In the genomic region with DNA sequence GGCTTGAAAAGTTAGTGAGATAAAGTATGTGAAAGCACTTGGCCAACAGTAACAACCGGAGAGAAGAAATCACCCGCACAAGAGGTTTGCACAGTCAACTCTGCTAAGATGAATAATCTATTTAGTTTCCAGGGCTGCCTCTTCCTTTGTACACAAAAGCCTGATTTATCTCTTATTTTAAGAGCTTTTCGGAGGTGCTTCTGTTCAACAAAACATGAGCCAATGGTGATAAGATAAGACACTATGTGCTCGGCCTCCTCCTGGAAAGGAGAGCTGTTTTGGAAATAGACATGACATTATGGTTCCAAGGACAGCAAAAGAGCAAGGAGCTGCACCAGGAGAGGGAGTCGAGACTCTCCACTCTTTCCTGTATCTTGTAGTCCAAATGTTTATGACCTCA, we compare ENCODE assay signal across 29 mouse cellular contexts.
DNase-seq lines count a peak whose midpoint lies in the region; ATAC-seq and TF ChIP-seq lines count a peak whose summit lies in the region.
"Had no signal": no experiment of that assay in that cellular context is flagged by ENCODE, and none has a peak within 500 bp of the region (broad histone marks: within the 10 kb centered on the region; RNA-seq: fewer than 3 reads in every experiment).

No protein-coding gene starts in this region.

- peak; percentile 53; the same call in 1 of the 2 replicates for ATAC-seq in heart, embryonic 14.5 days (ENCODE audit: insufficient number of reproducible peaks, insufficient read depth, low FRiP score, low read depth)
- ATAC-seq: CD4-positive, CD25-positive, alpha-beta regulatory T cell, adult 4 months; forebrain, embryonic 14.5 days; intestine, postnatal 0 days had no signal

- H3K27me3 ChIP-seq in heart, embryonic 14.5 days (ENCODE audit: control insufficient read depth, insufficient read depth, low read length), result no peaks in the 10 kb centered on the region
- H3K27me3 ChIP-seq in MEL (ENCODE audit: control insufficient read depth in 1 of 2, insufficient read depth in 2 of 2, low read length in 2 of 2), result no peaks in the 10 kb centered on the region
- H3K27me3 ChIP-seq: limb, embryonic 12.5 days; liver, embryonic 13.5 days had no signal

- 5% methylated on average over 5 of the region's 5 CpGs for WGBS in heart, embryonic 14.5 days

- H3K4me2 ChIP-seq in heart, embryonic 14.5 days (ENCODE audit: low read length), result 0 out of 2 replicates have a peak overlapping the region, but pooled peaks have one; percentile 24
- H3K4me2 ChIP-seq: hindbrain, embryonic 14.5 days; limb, embryonic 12.5 days; liver, embryonic 13.5 days had no signal

- TF ChIP-seq POLR2A in MEL (IDR thresholded peaks at IDR 0.05; ENCODE audit: control insufficient read depth in 1 of 2, insufficient read depth in 1 of 2, low read depth in 1 of 2, low read length in 2 of 2, poor library complexity in 1 of 2), result no peak
- no peak for TF ChIP-seq POLR2A in embryonic fibroblast, embryonic 13.5 days (IDR thresholded peaks at IDR 0.05; ENCODE audit: low read depth, low read length)

- TF ChIP-seq EP300 in MEL (IDR thresholded peaks at IDR 0.05; ENCODE audit: low read depth in 1 of 2, low read length in 2 of 2), result peak; percentile 51 to 61; a peak in 3 of 4 replicates

- H3K36me3 ChIP-seq in heart, embryonic 14.5 days (ENCODE audit: control insufficient read depth, insufficient read depth, low read length), result 0 out of 2 replicates have a peak, but pooled peaks cover 7% of the 10 kb centered on the region
- peaks cover 0 to 17% of the 10 kb centered on the region in 2 experiments; a peak in 2 of 4 replicates for H3K36me3 ChIP-seq in MEL (ENCODE audit: control insufficient read depth in 1 of 2, insufficient read depth in 2 of 2, low read length in 2 of 2)

- peak overlapping the region; percentile 27 to 59; a peak in 3 of 4 replicates for H3K27ac ChIP-seq in heart, embryonic 14.5 days (replicated peaks in 1 of 2; ENCODE audit: control insufficient read depth in 1 of 2, insufficient read depth in 1 of 2, low read depth in 2 of 2, low read length in 2 of 2)
- H3K27ac ChIP-seq in MEL (ENCODE audit: control insufficient read depth, low read depth, low read length), result no peak overlapping the region
- peak overlapping the region; percentile 59; the same call in 1 of the 2 replicates for H3K27ac ChIP-seq in embryonic fibroblast, embryonic 13.5 days (ENCODE audit: insufficient read depth, low read length)
- H3K27ac ChIP-seq: gastrocnemius, adult 2 months; hindbrain, embryonic 14.5 days; limb, embryonic 12.5 days; liver, embryonic 13.5 days; stomach, postnatal 0 days had no signal

- H3K9me3 ChIP-seq in heart, embryonic 14.5 days (ENCODE audit: control insufficient read depth, low read length), result 0 out of 2 replicates have a peak, but pooled peaks cover 2% of the 10 kb centered on the region
- no peaks in the 10 kb centered on the region for H3K9me3 ChIP-seq in MEL (replicated peaks; ENCODE audit: insufficient read depth, low read length)
- H3K9me3 ChIP-seq: liver, embryonic 13.5 days had no signal

- no peak overlapping the region for H3K9ac ChIP-seq in heart, embryonic 14.5 days (ENCODE audit: low read length)
- no peak overlapping the region for H3K9ac ChIP-seq in MEL (ENCODE audit: control insufficient read depth, low read depth, low read length, poor library complexity, severe bottlenecking)
- H3K9ac ChIP-seq: hindbrain, embryonic 14.5 days; limb, embryonic 12.5 days; liver, embryonic 13.5 days had no signal

- H3K4me3 ChIP-seq in heart, embryonic 14.5 days (ENCODE audit: control insufficient read depth in 1 of 2, insufficient read depth in 1 of 2, low read depth in 1 of 2, low read length in 2 of 2), result no peak overlapping the region
- H3K4me3 ChIP-seq in MEL (ENCODE audit: control insufficient read depth in 1 of 2, insufficient read depth in 1 of 2, low read depth in 2 of 2, low read length in 2 of 2), result no peak overlapping the region
- no peak overlapping the region for H3K4me3 ChIP-seq in embryonic fibroblast, embryonic 13.5 days (ENCODE audit: insufficient read depth, low read length)
- H3K4me3 ChIP-seq: gastrocnemius, adult 2 months; limb, embryonic 12.5 days; liver, embryonic 13.5 days had no signal

- DNase-seq in heart, adult 9 months (ENCODE audit: low spot score in 2 of 2), result peak; percentile 16 to 19
- no peak for DNase-seq in heart, adult 11 months
- no peak for DNase-seq in heart, postnatal 14 days
- peak; percentile 27 for DNase-seq in MEL (ENCODE audit: low read depth, low spot score)
- no peak for DNase-seq in right cerebral cortex, postnatal 36 days (ENCODE audit: low spot score in 2 of 2)
- DNase-seq: adrenal gland, adult 2 months; cerebellum, adult 8-10 months; cerebellum, postnatal 36 days; gastrocnemius, adult 2 months; gastrocnemius, postnatal 36 days; kidney, adult 9 months; kidney, postnatal 10 days; layer of hippocampus, adult 9-11 months; liver, embryonic 13.5 days; lung, adult 18-20 months; lung, postnatal 14 days; midbrain, embryonic 14.5 days; right cerebral cortex, postnatal 25 days; spleen, adult 18-20 months; thymus, adult 18-20 months; thymus, postnatal 25 days had no signal

- H3K79me2 ChIP-seq in MEL (ENCODE audit: control insufficient read depth, insufficient read depth, low read length, poor library complexity), result no peaks in the 10 kb centered on the region

- no peak for TF ChIP-seq CTCF in MEL (IDR thresholded peaks at IDR 0.05 in 2 of 3, conservative IDR thresholded peaks at IDR 0.05 in 1 of 3; ENCODE audit: control insufficient read depth in 1 of 3, insufficient read depth in 1 of 3, low read depth in 2 of 3, low read length in 3 of 3, poor library complexity in 1 of 3, severe bottlenecking in 1 of 3)
- no peak for TF ChIP-seq CTCF in embryonic fibroblast, embryonic 13.5 days (IDR thresholded peaks at IDR 0.05; ENCODE audit: borderline replicate concordance, insufficient read depth, low read length)

- peaks cover 13 to 31% of the 10 kb centered on the region in 2 experiments for H3K4me1 ChIP-seq in heart, embryonic 14.5 days (ENCODE audit: control insufficient read depth in 2 of 2, insufficient read depth in 2 of 2, low read length in 2 of 2)
- H3K4me1 ChIP-seq in MEL (ENCODE audit: control insufficient read depth in 1 of 2, insufficient read depth in 2 of 2, low read length in 2 of 2), result peaks cover 15 to 32% of the 10 kb centered on the region in 2 experiments
- peaks cover 2% of the 10 kb centered on the region; the same call in 1 of the 2 replicates for H3K4me1 ChIP-seq in embryonic fibroblast, embryonic 13.5 days (ENCODE audit: control insufficient read depth, insufficient read depth, low read length)
- H3K4me1 ChIP-seq: limb, embryonic 12.5 days had no signal

- no peak for TF ChIP-seq RAD21 in MEL (IDR thresholded peaks at IDR 0.05; ENCODE audit: low read depth, low read length)

- intact Hi-C loops in heart, postnatal 14 days (cut with DNase I), result no loop called here

TF ChIP-seq in MEL, 35 proteins besides CTCF, POLR2A, EP300 and RAD21 (continues in another document):
- no peak for TF ChIP-seq SMC3 (IDR thresholded peaks at IDR 0.05; ENCODE audit: low read depth, low read length)
- no peak for TF ChIP-seq USF1 (IDR thresholded peaks at IDR 0.05; ENCODE audit: low read depth, low read length)
- TF ChIP-seq HCFC1 (IDR thresholded peaks at IDR 0.05; ENCODE audit: low read depth, low read length), result no peak
- peak; percentile 66; the same call in 1 of the 2 replicates for TF ChIP-seq TCF12 (IDR thresholded peaks at IDR 0.05; ENCODE audit: low read depth, low read length)
- no peak for TF ChIP-seq BHLHE40 (IDR thresholded peaks at IDR 0.05; ENCODE audit: borderline replicate concordance, low read depth, low read length)
- TF ChIP-seq MXI1 (IDR thresholded peaks at IDR 0.05; ENCODE audit: low read depth, low read length), result no peak
- TF ChIP-seq SIN3A (IDR thresholded peaks at IDR 0.05; ENCODE audit: low read length), result no peak
- no peak for TF ChIP-seq USF2 (IDR thresholded peaks at IDR 0.05; ENCODE audit: borderline replicate concordance in 1 of 2, insufficient read depth in 1 of 2, low read depth in 1 of 2, low read length in 2 of 2)
- no peak for TF ChIP-seq MEF2A (IDR thresholded peaks at IDR 0.05; ENCODE audit: extremely low read depth, insufficient replicate concordance, low read depth, low read length, poor library complexity, severe bottlenecking)
- no peak for TF ChIP-seq NRF1 (IDR thresholded peaks at IDR 0.05; ENCODE audit: insufficient read depth, low read depth, low read length, poor library complexity, severe bottlenecking)
- TF ChIP-seq UBTF (IDR thresholded peaks at IDR 0.05; ENCODE audit: borderline replicate concordance, insufficient read depth, low read depth, low read length), result no peak
- TF ChIP-seq ZC3H11A (IDR thresholded peaks at IDR 0.05; ENCODE audit: low read depth, low read length), result no peak
- TF ChIP-seq KAT2A (conservative IDR thresholded peaks at IDR 0.05; ENCODE audit: low read depth, low read length), result no peak
- no peak for TF ChIP-seq TAL1 (IDR thresholded peaks at IDR 0.05; ENCODE audit: low read length)
- no peak for TF ChIP-seq MAZ (IDR thresholded peaks at IDR 0.05; ENCODE audit: low read depth, low read length)
- TF ChIP-seq POLR2AphosphoS5 (IDR thresholded peaks at IDR 0.05; ENCODE audit: borderline replicate concordance, low read depth, low read length), result no peak
- TF ChIP-seq ZNF384 (IDR thresholded peaks at IDR 0.05; ENCODE audit: low read depth, low read length), result no peak
- no peak for TF ChIP-seq JUND (IDR thresholded peaks at IDR 0.05; ENCODE audit: low read depth, low read length)
- no peak for TF ChIP-seq GABPA (IDR thresholded peaks at IDR 0.05; ENCODE audit: low read depth, low read length)
- TF ChIP-seq TBP (IDR thresholded peaks at IDR 0.05; ENCODE audit: low read depth, low read length), result 0 out of 2 replicates have a peak, but pooled peaks have one; percentile 24
- TF ChIP-seq NELFE (IDR thresholded peaks at IDR 0.05; ENCODE audit: low read depth, low read length), result no peak
- TF ChIP-seq MYB (IDR thresholded peaks at IDR 0.05; ENCODE audit: low read depth, low read length), result no peak
- TF ChIP-seq CHD1 (IDR thresholded peaks at IDR 0.05; ENCODE audit: low read depth, low read length), result no peak
- TF ChIP-seq CHD2 (IDR thresholded peaks at IDR 0.05; ENCODE audit: low read length), result no peak
- no peak for TF ChIP-seq E2F4 (IDR thresholded peaks at IDR 0.05; ENCODE audit: borderline replicate concordance, low read depth, low read length)
- no peak for TF ChIP-seq MAX (IDR thresholded peaks at IDR 0.05; ENCODE audit: low read length)
- TF ChIP-seq POLR2AphosphoS2 (IDR thresholded peaks at IDR 0.05; ENCODE audit: low read length), result no peak
- TF ChIP-seq ELF1 (IDR thresholded peaks at IDR 0.05; ENCODE audit: low read depth, low read length), result no peak
- no peak for TF ChIP-seq ZKSCAN1 (IDR thresholded peaks at IDR 0.05; ENCODE audit: low read depth, low read length)
- TF ChIP-seq ZMIZ1 (IDR thresholded peaks at IDR 0.05; ENCODE audit: low read depth, low read length), result no peak
- TF ChIP-seq MAFK (IDR thresholded peaks at IDR 0.05; ENCODE audit: borderline replicate concordance, low read depth, low read length), result no peak

Comparison
In these comparisons a context has a peak if more than half of its experiments do, and no peak if none do; other contexts are left out.
1. DNase-seq: peak in heart, adult 9 months (2 of 2) and MEL (single experiment); none in heart, adult 11 months (single experiment), heart, postnatal 14 days (0 of 2) and right cerebral cortex, postnatal 36 days (0 of 2).